Mouse (Mus musculus) bone marrow, adult 2 months (tissue): ENCODE results near the gene Lrpap1. TPM values are rescaled to one million over a fixed set of nuclear protein-coding genes. Genes with fewer than 3 reads are reported as not detected.

Source experiments
- H3K27ac ChIP-seq: fragments of 200-500 bp; 2 replicates; pipeline ENCODE4 v1.5.1; 2012; ENCODE audit warnings: low read depth, mild to moderate bottlenecking, control low read depth, inconsistent platforms, low read length; ENCODE audit not compliant: control insufficient read depth, poor library complexity, insufficient read depth
- H3K4me1 ChIP-seq: fragments of 200-500 bp; 2 replicates; pipeline ENCODE4 v1.6.1; 2011; ENCODE audit warnings: low read length; ENCODE audit not compliant: control insufficient read depth, insufficient read depth
- H3K4me3 ChIP-seq: fragments of 200-500 bp; replicated peaks from 2 replicates; pipeline ENCODE3; 2011; ENCODE audit warnings: mild to moderate bottlenecking, low read depth, low read length, control low read depth; ENCODE audit not compliant: control insufficient read depth
- CTCF ChIP-seq: fragments of 200-500 bp; IDR thresholded peaks from 2 replicates; pipeline ENCODE4 v1.5.1; 2011; ENCODE audit warnings: low read length, control low read depth; ENCODE audit not compliant: control insufficient read depth, insufficient read depth
- POLR2A ChIP-seq: fragments of 200-500 bp; IDR thresholded peaks from 2 replicates; pipeline ENCODE4 v1.6.1; 2011; ENCODE audit warnings: low read depth, mild to moderate bottlenecking, control low read depth, low read length, borderline replicate concordance; ENCODE audit not compliant: control insufficient read depth
- WGBS: fragments of 180-500 bp; shearing (Covaris S2); methylation state at CpG from one replicate; pipeline ENCODE4 v1.1.7; 2018; 5-methylcytosine and 5-hydroxymethylcytosine counted together
- polyA plus RNA-seq: library from polyadenylated mRNA; stranded (reverse); fragments of >200 nt; gene quantifications from 2 replicates; pipeline ENCODE4 v1.2.4, GENCODE M21; 2011; ENCODE audit warnings: low replicate concordance; ENCODE audit not compliant: missing spikeins, insufficient read depth, insufficient read length

Lrpap1 gene
- polyA plus RNA-seq, 1 experiment: 21.7 TPM

GRCm38 (mm10) chr5:35112444-35112843 lies 6.9 kb upstream of the Lrpap1 start:
- Histone ChIP-seq H3K27ac (no peak overlapping the region), H3K4me3 (no peak overlapping the region), H3K4me1 (no peaks in the 10 kb centered on the region)
- TF ChIP-seq CTCF (no peak), POLR2A (no peak)
- WGBS: 85% methylated on average over 4 of the region's 4 CpGs

- no peak for TF ChIP-seq CTCF
- no peak for TF ChIP-seq POLR2A
- peak overlapping the region; percentile 59 for H3K4me3 ChIP-seq
- no peak overlapping the region for H3K27ac ChIP-seq
- 7% methylated on average over 11 of the region's 11 CpGs for WGBS
- H3K4me1 ChIP-seq: peaks cover 6% of the 10 kb centered on the region
Measured at GRCm38 (mm10) chr5:35105922-35106298, 344 bp upstream of the Lrpap1 start.

GRCm38 (mm10) chr5:35104183-35104959 lies 1.2 kb downstream of the Lrpap1 start:
- Histone ChIP-seq H3K4me1 (peaks cover 6% of the 10 kb centered on the region), H3K27ac (no peak overlapping the region), H3K4me3 (no peak overlapping the region)
- TF ChIP-seq CTCF: no peak
- no peak for TF ChIP-seq POLR2A
- WGBS: 81% methylated on average over 8 of the region's 8 CpGs

GRCm38 (mm10) chr5:35103528-35103927 lies 2.0 kb downstream of the Lrpap1 start:
- Histone ChIP-seq H3K4me3 (no peak overlapping the region), H3K27ac (no peak overlapping the region), H3K4me1 (peaks cover 6% of the 10 kb centered on the region)
- TF ChIP-seq POLR2A (no peak), CTCF (no peak)
- WGBS: 54% methylated on average over 2 of the region's 2 CpGs

- peak overlapping the region; percentile 3 for H3K4me3 ChIP-seq
- no peak overlapping the region for H3K27ac ChIP-seq
- no peak for TF ChIP-seq POLR2A
- no peak for TF ChIP-seq CTCF
- WGBS: 40% methylated on average over 8 of the region's 8 CpGs
- H3K4me1 ChIP-seq: peaks cover 6% of the 10 kb centered on the region
Measured at GRCm38 (mm10) chr5:35103086-35103485, 2.5 kb downstream of the Lrpap1 start.

GRCm38 (mm10) chr5:35091636-35092035 lies 13.9 kb downstream of the Lrpap1 start:
- no peak for TF ChIP-seq CTCF
- TF ChIP-seq POLR2A: no peak
- 88% methylated on average over 3 of the region's 3 CpGs for WGBS
- Histone ChIP-seq H3K27ac (no peak overlapping the region), H3K4me3 (no peak overlapping the region), H3K4me1 (no peaks in the 10 kb centered on the region)

GRCm38 (mm10) chr5:35089614-35089963 lies 16.0 kb downstream of the Lrpap1 start:
- TF ChIP-seq CTCF: no peak
- TF ChIP-seq POLR2A: no peak
- H3K4me1 ChIP-seq: no peaks in the 10 kb centered on the region

GRCm38 (mm10) chr5:35088785-35089613 lies 16.6 kb downstream of the Lrpap1 start:
- H3K4me1 ChIP-seq: no peaks in the 10 kb centered on the region
- H3K4me3 ChIP-seq: no peak overlapping the region
- H3K27ac ChIP-seq: no peak overlapping the region
- 50% methylated on average over 9 of the region's 9 CpGs for WGBS
- TF ChIP-seq CTCF (peak; percentile 95), POLR2A (no peak)

More at GRCm38 (mm10) chr5:35089614-35089963, 16.0 kb downstream of the Lrpap1 start:
- Histone ChIP-seq H3K4me3 (no peak overlapping the region), H3K27ac (no peak overlapping the region)
- 78% methylated on average over 5 of the region's 5 CpGs for whole genome bisulfite sequencing

GRCm38 (mm10) chr5:35084913-35085312 lies 20.7 kb downstream of the Lrpap1 start:
- Histone ChIP-seq H3K27ac (no peak overlapping the region), H3K4me3 (no peak overlapping the region), H3K4me1 (no peaks in the 10 kb centered on the region)
- no peak for TF ChIP-seq CTCF
- no peak for TF ChIP-seq POLR2A
- WGBS: 70% methylated on average over 3 of the region's 3 CpGs
